Mouse (Mus musculus) ES-E14 (cell line): ENCODE measurements around the gene F11r. TPM values are rescaled to one million over a fixed set of nuclear protein-coding genes. Genes with fewer than 3 reads are reported as not detected.

Experiments
- DNase-seq: peaks from one replicate; pipeline ENCODE4 v3.0.0-alpha.2; 2013; ENCODE audit warnings: low read depth, low spot score
- H3K27ac ChIP-seq: 2 replicates; pipeline ENCODE4 v1.5.1; 2012; ENCODE audit warnings: low read depth, mild to moderate bottlenecking, low read length, moderate library complexity, mixed read lengths; ENCODE audit not compliant: poor library complexity, insufficient read depth, severe bottlenecking
- H3K36me3 ChIP-seq: 2 replicates; pipeline ENCODE4 v1.6.1; 2012; ENCODE audit warnings: mild to moderate bottlenecking, low read length, moderate library complexity, mixed read lengths; ENCODE audit not compliant: control insufficient read depth, poor library complexity, insufficient read depth, severe bottlenecking
- H3K4me1 ChIP-seq, 2 experiments: fragments of 150-350 bp in 1 of 2; sonication (generic) in 1 of 2; 2 replicates each; pipeline ENCODE4 v1.6.1; 2012; ENCODE audit warnings: low read length in 2 of 2, mild to moderate bottlenecking in 1 of 2, mixed read lengths in 1 of 2; ENCODE audit not compliant: control insufficient read depth in 2 of 2, insufficient read depth in 2 of 2, poor library complexity in 1 of 2
- H3K4me3 ChIP-seq, 2 experiments: fragments of 150-350 bp in 1 of 2; sonication (generic) in 1 of 2; 2 replicates each; pipeline ENCODE4 v1.5.1; 2012; ENCODE audit warnings: low read length in 2 of 2, low read depth in 1 of 2, mild to moderate bottlenecking in 1 of 2, mixed read lengths in 1 of 2; ENCODE audit not compliant: insufficient read depth in 1 of 2, poor library complexity in 1 of 2, severe bottlenecking in 1 of 2
- H3K9ac ChIP-seq: 2 replicates; pipeline ENCODE4 v1.6.1; 2012; ENCODE audit warnings: low read depth, mild to moderate bottlenecking, low read length, mixed read lengths; ENCODE audit not compliant: poor library complexity, insufficient read depth, severe bottlenecking
- H3K9me3 ChIP-seq: fragments of 150-350 bp; sonication (generic); 2 replicates; pipeline ENCODE4 v1.6.1; 2012; ENCODE audit warnings: low read depth, mild to moderate bottlenecking, low read length; ENCODE audit not compliant: control insufficient read depth, insufficient read depth
- CHD2 ChIP-seq: IDR thresholded peaks from 2 replicates; pipeline ENCODE4 v1.6.1; 2014; ENCODE audit warnings: mild to moderate bottlenecking, low read depth, low read length, inconsistent platforms
- HCFC1 ChIP-seq: IDR thresholded peaks from 2 replicates; pipeline ENCODE4 v1.6.1; 2012; ENCODE audit warnings: low read length, inconsistent platforms, borderline replicate concordance; ENCODE audit not compliant: insufficient read depth
- MAFK ChIP-seq: IDR thresholded peaks from 2 replicates; pipeline ENCODE4 v1.6.1; 2014; ENCODE audit warnings: mild to moderate bottlenecking, low read depth, low read length, inconsistent platforms; ENCODE audit not compliant: insufficient read depth
- ZC3H11A ChIP-seq: IDR thresholded peaks from 2 replicates; pipeline ENCODE4 v1.6.1; 2012; ENCODE audit warnings: low read depth, mild to moderate bottlenecking, inconsistent platforms, low read length, borderline replicate concordance
- ZNF384 ChIP-seq: IDR thresholded peaks from 2 replicates; pipeline ENCODE4 v1.6.1; 2012; ENCODE audit warnings: low read depth, low read length, inconsistent platforms
- in situ Hi-C, 2 experiments: fragments of 600-800 bp; cut with MboI; formaldehyde crosslinking; loops; one replicate each; pipeline ENCODE4 v1.15.1; 2025; ENCODE audit warnings: low sequenced_read_pairs in 2 of 2, inconsistent platforms in 1 of 2; ENCODE audit not compliant: unreplicated experiment in 2 of 2
- total RNA-seq: library from RNA; depleted of rRNA; stranded (reverse); fragments of 300-350 nt; gene quantifications from 2 replicates; pipeline ENCODE4 v1.2.3, GENCODE M21; 2012

The F11r gene
- total RNA-seq, 1 experiment: 74.9 TPM

DNA sequence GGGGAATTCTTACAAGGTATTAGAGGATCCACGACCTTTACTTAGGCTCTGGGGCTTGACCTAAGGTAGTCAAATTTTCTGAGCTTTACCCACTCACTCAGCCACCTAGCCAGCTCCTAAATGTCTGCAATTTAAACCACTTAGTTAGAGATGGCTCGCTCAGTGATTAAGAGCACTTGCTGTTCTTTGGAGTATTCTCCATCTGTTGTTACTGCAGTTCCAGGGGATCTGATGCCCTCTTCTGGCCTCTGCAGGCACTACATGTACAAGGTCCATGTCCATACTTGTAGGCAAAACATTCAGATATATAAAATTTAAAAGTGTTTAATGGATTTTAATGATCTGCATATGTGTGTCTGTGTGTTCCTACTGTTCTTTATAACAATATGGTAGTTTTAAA lies 41.6 kb downstream of the F11r start:
- no peak overlapping the region for H3K9ac ChIP-seq
- H3K4me3 ChIP-seq: no peak overlapping the region
- peaks cover 0 to 4% of the 10 kb centered on the region in 2 experiments; a peak in 2 of 4 replicates for H3K4me1 ChIP-seq
- H3K9me3 ChIP-seq: no peaks in the 10 kb centered on the region
- TF ChIP-seq CHD2 (no peak), ZC3H11A (no peak; the same call in 1 of the 2 replicates), MAFK (no peak), HCFC1 (no peak)
- no peak overlapping the region; the same call in 1 of the 2 replicates for H3K27ac ChIP-seq
- in situ Hi-C loops: no loop called here
- no peaks in the 10 kb centered on the region for H3K36me3 ChIP-seq
- DNase-seq: no peak

DNA sequence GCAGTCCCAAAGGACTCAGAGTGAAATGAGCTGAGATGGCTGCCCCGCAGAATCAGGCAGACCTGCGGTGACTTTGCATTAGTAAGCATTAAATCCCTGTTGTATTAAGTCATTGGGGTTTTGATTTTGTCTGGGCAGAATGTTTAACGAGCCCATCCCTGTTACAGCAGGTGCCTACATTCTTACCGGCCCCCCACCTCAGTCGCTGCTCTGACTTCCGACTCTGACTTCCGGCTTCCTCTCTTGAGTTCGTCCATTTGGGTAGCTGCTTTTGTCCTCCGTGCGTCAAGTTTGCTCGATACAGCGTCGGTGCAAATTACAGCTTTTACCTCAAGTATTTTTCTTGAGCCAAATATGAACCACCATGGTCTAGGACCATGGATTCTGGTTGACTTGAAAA lies 56.9 kb downstream of the F11r start:
- no peak for DNase-seq
- TF ChIP-seq CHD2: no peak
- no peak for TF ChIP-seq HCFC1
- TF ChIP-seq ZC3H11A: no peak
- TF ChIP-seq ZNF384: no peak
- 0 out of 2 replicates have a peak, but pooled peaks have one; percentile 40 for TF ChIP-seq MAFK

DNA sequence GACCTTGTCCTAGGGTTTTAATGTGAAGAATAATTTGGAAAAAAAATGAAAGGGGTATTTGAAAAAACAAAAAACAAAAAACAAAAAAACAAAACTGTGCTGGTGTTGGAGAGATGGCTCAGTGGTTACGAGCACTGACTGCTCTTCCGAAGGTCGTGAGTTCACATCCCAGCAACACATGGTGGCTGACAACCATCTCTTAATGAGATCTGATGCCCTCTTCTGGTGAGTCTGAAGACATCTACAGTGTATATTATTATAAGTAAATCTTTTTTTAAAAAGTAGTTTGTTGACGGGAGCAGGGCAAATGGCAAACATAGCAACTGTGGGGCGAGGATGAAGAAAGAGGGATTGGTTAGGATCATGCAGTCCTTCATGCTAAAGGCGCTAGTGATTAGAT lies 58.0 kb downstream of the F11r start:
- no peak overlapping the region for H3K27ac ChIP-seq
- H3K9ac ChIP-seq: no peak overlapping the region
- TF ChIP-seq ZNF384 (no peak), MAFK (no peak), HCFC1 (no peak), CHD2 (no peak), ZC3H11A (no peak)
- no peaks in the 10 kb centered on the region for H3K9me3 ChIP-seq
- in situ Hi-C loops: no loop called here
- no peak overlapping the region for H3K4me3 ChIP-seq
- no peak for DNase-seq
- H3K36me3 ChIP-seq: no peaks in the 10 kb centered on the region
- peaks cover 0 to 5% of the 10 kb centered on the region in 2 experiments; a peak in 1 of 4 replicates for H3K4me1 ChIP-seq

More for the DNA sequence above, 56.9 kb downstream of the F11r start:
- in situ Hi-C loops: no loop called here
- Histone ChIP-seq H3K4me1 (peaks cover 0 to 2% of the 10 kb centered on the region in 2 experiments; a peak in 1 of 4 replicates), H3K9ac (peak overlapping the region; percentile 30; the same call in 1 of the 2 replicates), H3K27ac (no peak overlapping the region), H3K36me3 (no peaks in the 10 kb centered on the region), H3K4me3 (peak overlapping the region; percentile 9 to 23; a peak in 2 of 4 replicates), H3K9me3 (no peaks in the 10 kb centered on the region)

DNA sequence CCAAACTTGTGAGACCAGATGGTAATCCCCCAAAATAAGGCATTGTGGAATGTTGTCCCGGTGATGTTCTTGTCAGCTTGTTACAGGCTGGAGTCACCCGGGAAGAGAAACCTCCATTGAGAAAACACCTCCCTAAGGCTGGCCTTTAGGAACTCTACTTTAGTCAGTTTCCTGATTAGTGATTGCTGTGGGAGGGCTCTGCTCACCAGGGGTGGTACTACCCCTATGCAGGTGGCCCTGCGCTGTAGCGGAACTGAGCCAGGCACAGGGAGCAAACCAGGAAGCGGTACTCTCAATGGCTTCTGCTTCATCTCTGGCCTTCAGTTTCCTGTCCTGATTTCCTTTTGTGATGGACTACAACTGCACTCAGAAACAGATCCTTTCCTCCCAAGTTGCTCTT lies 62.5 kb downstream of the F11r start:
- Histone ChIP-seq H3K9ac (no peak overlapping the region), H3K36me3 (no peaks in the 10 kb centered on the region), H3K27ac (no peak overlapping the region), H3K9me3 (no peaks in the 10 kb centered on the region), H3K4me3 (no peak overlapping the region), H3K4me1 (peaks cover 0 to 3% of the 10 kb centered on the region in 2 experiments; a peak in 2 of 4 replicates)
- TF ChIP-seq HCFC1: no peak
- in situ Hi-C loops: no loop called here
- DNase-seq: no peak

DNA sequence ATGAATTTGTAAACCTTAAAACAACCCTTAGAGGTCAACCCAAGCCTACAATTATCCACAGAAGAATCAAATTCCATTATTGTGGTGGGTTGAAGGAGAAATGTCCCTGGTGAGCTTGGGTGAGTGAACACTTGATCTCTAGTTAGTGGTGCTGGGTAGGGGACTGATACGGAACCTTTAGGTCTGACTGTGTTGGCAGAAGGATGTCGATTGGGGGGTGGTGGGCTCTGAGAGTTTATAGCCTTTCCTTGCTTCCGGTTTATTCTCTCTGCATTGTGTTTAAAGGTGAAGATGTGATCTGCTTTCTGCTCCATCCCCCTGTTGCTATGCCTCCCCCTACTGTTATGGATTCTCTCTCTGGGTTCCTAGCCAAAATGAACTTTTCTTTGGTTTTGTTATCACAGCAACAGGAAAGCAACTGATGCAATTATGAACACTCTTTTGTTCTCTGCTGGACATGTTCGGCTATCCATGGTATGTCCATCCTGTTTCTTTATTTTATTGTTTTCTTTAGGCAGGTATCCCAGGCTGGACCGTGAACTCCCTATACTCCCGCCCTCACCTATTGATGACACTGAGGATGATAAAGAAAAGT lies 63.8 kb downstream of the F11r start:
- no peak overlapping the region for H3K4me3 ChIP-seq
- H3K9me3 ChIP-seq: no peaks in the 10 kb centered on the region
- TF ChIP-seq ZC3H11A (no peak), CHD2 (no peak), HCFC1 (no peak), MAFK (no peak), ZNF384 (no peak)
- peaks cover 0 to 3% of the 10 kb centered on the region in 2 experiments; a peak in 2 of 4 replicates for H3K4me1 ChIP-seq
- H3K9ac ChIP-seq: no peak overlapping the region
- no peak for DNase-seq
- no peak overlapping the region for H3K27ac ChIP-seq
- in situ Hi-C loops: no loop called here
- no peaks in the 10 kb centered on the region for H3K36me3 ChIP-seq
